Mouse (Mus musculus) megakaryocyte, embryonic 14.5 days (primary cell): ENCODE results near the gene Nr5a2.

Source experiments
- FLI1 ChIP-seq: IDR thresholded peaks from 2 replicates; pipeline ENCODE4 v1.6.1; 2012; ENCODE audit warnings: low read length, inconsistent platforms, mixed read lengths
- GATA1 ChIP-seq: IDR thresholded peaks from 3 replicates; pipeline ENCODE4 v1.6.1; 2012; ENCODE audit warnings: mixed read lengths, low read length, inconsistent platforms, borderline replicate concordance

- TF ChIP-seq GATA1 (no peak), FLI1 (no peak)
Observed at GRCm38 (mm10) chr1:136894753-136895152, 65.5 kb downstream of the Nr5a2 start.
